Mouse (Mus musculus) cerebellum, adult 2 months (tissue): ENCODE results near the gene Anp32b. TPM values are rescaled to one million over a fixed set of nuclear protein-coding genes. Genes with fewer than 3 reads are reported as not detected.

Experiments
- DNase-seq, 2 experiments: peaks; one replicate each; pipeline ENCODE4 v3.0.0; 2021
- H3K27ac ChIP-seq: fragments of 200-500 bp; 2 replicates; pipeline ENCODE4 v1.5.1; 2012; ENCODE audit warnings: low read length, control low read depth, inconsistent platforms; ENCODE audit not compliant: insufficient read depth
- H3K27me3 ChIP-seq: fragments of 200-500 bp; 2 replicates; pipeline ENCODE4 v1.6.1; 2012; ENCODE audit warnings: inconsistent platforms, mild to moderate bottlenecking, low read length, moderate library complexity; ENCODE audit not compliant: control insufficient read depth, insufficient read depth
- H3K4me1 ChIP-seq: fragments of 200-500 bp; 2 replicates; pipeline ENCODE4 v1.6.1; 2011; ENCODE audit warnings: low read length; ENCODE audit not compliant: control insufficient read depth, insufficient read depth
- H3K4me3 ChIP-seq: fragments of 200-500 bp; replicated peaks from 2 replicates; pipeline ENCODE3; 2011; ENCODE audit warnings: mild to moderate bottlenecking, low read depth, low read length, control low read depth; ENCODE audit not compliant: insufficient read depth
- CTCF ChIP-seq: fragments of 200-500 bp; IDR thresholded peaks from 2 replicates; pipeline ENCODE4 v1.5.1; 2011; ENCODE audit warnings: low read depth, mild to moderate bottlenecking, control low read depth, low read length, moderate library complexity, borderline replicate concordance; ENCODE audit not compliant: insufficient read depth
- POLR2A ChIP-seq: fragments of 200-500 bp; IDR thresholded peaks from 2 replicates; pipeline ENCODE4 v1.6.1; 2011; ENCODE audit warnings: low read length, control low read depth, borderline replicate concordance; ENCODE audit not compliant: insufficient read depth
- WGBS: fragments of 180-500 bp; shearing (Covaris S2); methylation state at CpG from one replicate; pipeline ENCODE4 v1.1.7; 2018; 5-methylcytosine and 5-hydroxymethylcytosine counted together
- polyA plus RNA-seq: library from polyadenylated mRNA; depleted of rRNA; stranded (reverse); fragments of >200 nt; gene quantifications from 2 replicates; pipeline ENCODE4 v1.2.3, GENCODE M21; 2012; rRNA removed

The Anp32b gene
- 44.9 and 51.8 TPM in 2 replicates for polyA plus RNA-seq

DNA sequence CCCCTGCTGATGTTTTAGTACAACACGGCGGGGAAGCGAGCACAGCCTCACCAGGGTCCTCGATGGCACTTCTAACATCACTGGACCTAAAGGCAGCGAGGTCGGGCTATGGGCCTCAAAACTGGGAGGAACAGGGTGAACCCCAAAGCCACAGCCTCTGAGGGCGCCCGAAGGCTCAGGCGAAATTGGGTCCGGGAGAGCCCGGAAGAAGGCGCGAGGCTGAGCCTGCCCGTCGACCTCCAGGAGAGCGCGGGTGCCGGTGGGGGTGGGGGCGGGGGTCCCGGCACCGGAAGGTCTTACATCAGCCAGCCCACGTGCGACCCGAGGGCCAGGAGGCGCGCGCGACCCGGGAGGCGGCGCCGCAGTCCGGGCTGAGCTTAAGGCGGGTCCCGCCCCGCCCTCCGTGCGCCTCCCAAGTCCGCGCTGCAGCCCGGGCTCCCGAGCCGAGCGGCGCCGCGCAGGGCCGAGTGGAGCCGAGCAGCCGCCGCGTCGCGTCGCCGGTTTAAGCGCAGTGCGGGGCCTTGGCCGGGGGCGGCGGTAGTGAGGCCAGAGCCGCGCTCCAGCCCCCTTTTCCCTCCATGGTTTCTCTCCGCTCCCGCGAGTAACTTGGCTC, at the start of gene Anp32b:
TSS of gene Anp32b (plus strand) at position 384 of the 613 bp plus-strand sequence.
- peak; percentile 92 to 95 for DNase-seq
- 0 out of 2 replicates have a peak, but pooled peaks have one; percentile 14 for TF ChIP-seq POLR2A
- peak; percentile 59 for TF ChIP-seq CTCF
- peaks cover 19% of the 10 kb centered on the region for H3K4me1 ChIP-seq
- H3K4me3 ChIP-seq = peak within 1 kb of the TSS; percentile 73
- H3K27me3 ChIP-seq = no peaks in the 10 kb centered on the region
- peak within 1 kb of the TSS; percentile 97 for H3K27ac ChIP-seq
- under 1% methylated on average over 66 of the region's 66 CpGs for WGBS

GRCm38 (mm10) chr4:46404042-46404795, 46.5 kb upstream of the Anp32b start:
- no peak for DNase-seq
- TF ChIP-seq POLR2A = no peak
- 74% methylated on average over 6 of the region's 6 CpGs for WGBS
- H3K4me3 ChIP-seq = no peak overlapping the region
- H3K27me3 ChIP-seq = no peaks in the 10 kb centered on the region
- no peak overlapping the region for H3K27ac ChIP-seq
- no peaks in the 10 kb centered on the region for H3K4me1 ChIP-seq

- TF ChIP-seq CTCF = no peak
- 89% methylated on average over 8 of the region's 8 CpGs for WGBS
- no peak overlapping the region for H3K27ac ChIP-seq
- H3K27me3 ChIP-seq = no peaks in the 10 kb centered on the region
- H3K4me1 ChIP-seq = no peaks in the 10 kb centered on the region
- DNase-seq = no peak
- H3K4me3 ChIP-seq = no peak overlapping the region
Observed at GRCm38 (mm10) chr4:46406966-46407703, 43.6 kb upstream of the Anp32b start.

DNA sequence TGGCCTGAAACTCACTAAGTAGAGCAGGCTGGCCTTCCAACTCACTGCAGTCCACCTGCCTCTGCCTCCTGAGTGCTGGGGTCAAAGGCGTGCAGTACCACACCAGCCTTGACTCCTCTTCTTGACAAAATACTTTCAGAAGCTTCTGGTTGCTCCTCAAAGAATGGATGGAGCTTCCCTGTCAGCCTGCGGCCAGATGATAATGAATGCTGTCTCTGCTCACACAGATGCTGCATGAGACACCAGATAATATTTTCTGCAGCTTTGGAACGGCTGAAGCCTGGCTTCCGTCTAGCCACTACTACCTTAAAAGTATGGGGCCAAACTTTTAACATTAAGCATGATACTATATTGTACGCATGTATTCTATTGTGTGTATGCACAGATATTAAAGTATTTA, 40.0 kb upstream of the Anp32b start:
- 91% methylated on average over 5 of the region's 5 CpGs for WGBS
- Histone ChIP-seq H3K4me3 (no peak overlapping the region), H3K27ac (no peak overlapping the region), H3K27me3 (no peaks in the 10 kb centered on the region), H3K4me1 (no peaks in the 10 kb centered on the region)
- no peak for TF ChIP-seq CTCF
- TF ChIP-seq POLR2A = no peak
- no peak for DNase-seq

GRCm38 (mm10) chr4:46411489-46411888, 39.2 kb upstream of the Anp32b start:
- H3K27ac ChIP-seq = no peak overlapping the region
- no peaks in the 10 kb centered on the region for H3K4me1 ChIP-seq
- 80% methylated on average over 6 of the region's 6 CpGs for WGBS
- H3K4me3 ChIP-seq = no peak overlapping the region
- DNase-seq = no peak
- no peaks in the 10 kb centered on the region for H3K27me3 ChIP-seq
- TF ChIP-seq POLR2A (no peak), CTCF (no peak)

GRCm38 (mm10) chr4:46412113-46412512, 38.6 kb upstream of the Anp32b start:
- H3K27me3 ChIP-seq = no peaks in the 10 kb centered on the region
- no peak for TF ChIP-seq POLR2A
- TF ChIP-seq CTCF = no peak
- 66% methylated on average over 1 of the region's 1 CpGs for WGBS

GRCm38 (mm10) chr4:46413406-46413805, 37.3 kb upstream of the Anp32b start, which contains the start of gene Hemgn:
Gene Hemgn, minus strand, starts transcription at chr4:46413506.
- WGBS = 87% methylated on average over 7 of the region's 7 CpGs
- DNase-seq = no peak
- TF ChIP-seq POLR2A = no peak
- no peak for TF ChIP-seq CTCF

More at GRCm38 (mm10) chr4:46412113-46412512, 38.6 kb upstream of the Anp32b start:
- no peak for DNase-seq
- H3K27ac ChIP-seq = no peak overlapping the region
- H3K4me3 ChIP-seq = no peak overlapping the region
- H3K4me1 ChIP-seq = no peaks in the 10 kb centered on the region

More at GRCm38 (mm10) chr4:46413406-46413805, 37.3 kb upstream of the Anp32b start, which contains the start of gene Hemgn:
- no peaks in the 10 kb centered on the region for H3K27me3 ChIP-seq
- no peaks in the 10 kb centered on the region for H3K4me1 ChIP-seq
- H3K27ac ChIP-seq = no peak within 1 kb of the TSS
- no peak within 1 kb of the TSS for H3K4me3 ChIP-seq
